Mouse (Mus musculus) forebrain, postnatal 0 days (tissue): ENCODE measurements around the gene Cplx3. TPM values are rescaled to one million over a fixed set of nuclear protein-coding genes. Genes with fewer than 3 reads are reported as not detected.

Experiments
- ATAC-seq: fragments of 200-750 bp; cut with Nextera tagmentation; 2 replicates; pipeline ENCODE4 v1.8.0; 2017; ENCODE audit warnings: mild to moderate bottlenecking, moderate library complexity
- DNase-seq: peaks from one replicate; pipeline ENCODE4 v3.0.0-alpha.2; 2015
- H3K27ac ChIP-seq: fragments of 300-500 bp; sonication (generic); 2 replicates; pipeline ENCODE4 v1.5.1; 2014; ENCODE audit warnings: low read depth, mild to moderate bottlenecking, antibody characterized with exemption, low read length, moderate library complexity, mixed read lengths
- H3K27me3 ChIP-seq: fragments of 300-500 bp; sonication (generic); 2 replicates; pipeline ENCODE4 v1.6.1; 2014; ENCODE audit warnings: mild to moderate bottlenecking, low read length, mixed read lengths; ENCODE audit not compliant: insufficient read depth
- H3K36me3 ChIP-seq: fragments of 300-500 bp; sonication (generic); 2 replicates; pipeline ENCODE4 v1.6.1; 2014; ENCODE audit warnings: mild to moderate bottlenecking, moderate library complexity; ENCODE audit not compliant: insufficient read depth
- H3K4me1 ChIP-seq: fragments of 300-500 bp; sonication (generic); 2 replicates; pipeline ENCODE4 v1.6.1; 2014; ENCODE audit warnings: antibody characterized with exemption; ENCODE audit not compliant: insufficient read depth
- H3K4me2 ChIP-seq: fragments of 300-500 bp; sonication (generic); 2 replicates; pipeline ENCODE4 v1.6.1; 2014; ENCODE audit warnings: low read depth, mild to moderate bottlenecking, moderate library complexity
- H3K4me3 ChIP-seq: fragments of 300-500 bp; sonication (generic); 2 replicates; pipeline ENCODE4 v1.5.1; 2014; ENCODE audit warnings: low read depth, low read length, mixed read lengths
- H3K9ac ChIP-seq: fragments of 300-500 bp; sonication (generic); 2 replicates; pipeline ENCODE4 v1.6.1; 2014; ENCODE audit warnings: mild to moderate bottlenecking
- H3K9me3 ChIP-seq: fragments of 300-500 bp; sonication (generic); 2 replicates; pipeline ENCODE4 v1.6.1; 2016; ENCODE audit warnings: low read length
- CTCF ChIP-seq: sonication (generic); IDR thresholded peaks from 2 replicates; pipeline ENCODE4 v1.5.1; 2016; ENCODE audit warnings: antibody characterized with exemption, control low read depth, low read depth
- WGBS: fragments of 180-500 bp; shearing (Covaris S2); extraction: QIAGEN DNeasy Blood & Tissue Kit; methylation state at CpG from one replicate; pipeline ENCODE4 v1.1.7; 2014; 5-methylcytosine and 5-hydroxymethylcytosine counted together
- polyA plus RNA-seq: library from polyadenylated mRNA; unstranded; fragments of >200 nt; fragmentation: Nextera tagmentation; extraction: Ambion mirVana; gene quantifications from 2 replicates; pipeline ENCODE4 v1.2.1, GENCODE M21; 2015
- total RNA-seq: library from RNA; depleted of rRNA; stranded (reverse); fragments of >200 nt; gene quantifications from 2 replicates; pipeline ENCODE4 v1.2.3, GENCODE M21; 2014

Gene Cplx3
- total and polyA plus RNA-seq, 2 experiments from 2014 or later, result 0.67 to 1.2 TPM

DNA sequence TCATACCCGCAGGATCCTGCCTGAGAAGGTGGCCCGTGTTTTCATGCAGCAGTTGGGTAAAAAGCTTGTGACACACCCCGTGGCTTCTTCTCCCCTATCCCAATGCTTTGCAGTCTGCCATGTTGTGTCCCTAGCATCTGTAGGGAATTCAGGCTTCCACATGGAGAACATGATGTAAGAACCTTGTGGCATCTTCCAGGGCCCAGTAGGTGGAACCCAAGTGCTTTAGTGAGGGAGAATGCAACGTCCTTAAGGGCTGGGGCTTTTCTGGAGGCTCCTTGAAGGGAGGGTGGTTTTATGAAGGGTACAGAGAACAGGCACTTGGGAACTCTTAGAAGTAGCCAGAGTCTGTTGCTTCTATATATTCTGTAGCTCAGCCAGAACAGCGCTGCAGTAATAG lies 15.4 kb downstream of the Cplx3 start:
- no peak overlapping the region for H3K27ac ChIP-seq
- WGBS, result 34% methylated on average over 5 of the region's 5 CpGs
- H3K27me3 ChIP-seq, result no peaks in the 10 kb centered on the region
- H3K4me1 ChIP-seq, result no peaks in the 10 kb centered on the region
- no peaks in the 10 kb centered on the region for H3K9me3 ChIP-seq
- peak; percentile 12; the same call in 1 of the 2 replicates for ATAC-seq
- H3K4me2 ChIP-seq, result peak overlapping the region; percentile 93
- H3K36me3 ChIP-seq, result peaks cover 53% of the 10 kb centered on the region
- no peak overlapping the region for H3K9ac ChIP-seq
- peak; percentile 40 for DNase-seq
- peak; percentile 60 for TF ChIP-seq CTCF
- no peak overlapping the region for H3K4me3 ChIP-seq

DNA sequence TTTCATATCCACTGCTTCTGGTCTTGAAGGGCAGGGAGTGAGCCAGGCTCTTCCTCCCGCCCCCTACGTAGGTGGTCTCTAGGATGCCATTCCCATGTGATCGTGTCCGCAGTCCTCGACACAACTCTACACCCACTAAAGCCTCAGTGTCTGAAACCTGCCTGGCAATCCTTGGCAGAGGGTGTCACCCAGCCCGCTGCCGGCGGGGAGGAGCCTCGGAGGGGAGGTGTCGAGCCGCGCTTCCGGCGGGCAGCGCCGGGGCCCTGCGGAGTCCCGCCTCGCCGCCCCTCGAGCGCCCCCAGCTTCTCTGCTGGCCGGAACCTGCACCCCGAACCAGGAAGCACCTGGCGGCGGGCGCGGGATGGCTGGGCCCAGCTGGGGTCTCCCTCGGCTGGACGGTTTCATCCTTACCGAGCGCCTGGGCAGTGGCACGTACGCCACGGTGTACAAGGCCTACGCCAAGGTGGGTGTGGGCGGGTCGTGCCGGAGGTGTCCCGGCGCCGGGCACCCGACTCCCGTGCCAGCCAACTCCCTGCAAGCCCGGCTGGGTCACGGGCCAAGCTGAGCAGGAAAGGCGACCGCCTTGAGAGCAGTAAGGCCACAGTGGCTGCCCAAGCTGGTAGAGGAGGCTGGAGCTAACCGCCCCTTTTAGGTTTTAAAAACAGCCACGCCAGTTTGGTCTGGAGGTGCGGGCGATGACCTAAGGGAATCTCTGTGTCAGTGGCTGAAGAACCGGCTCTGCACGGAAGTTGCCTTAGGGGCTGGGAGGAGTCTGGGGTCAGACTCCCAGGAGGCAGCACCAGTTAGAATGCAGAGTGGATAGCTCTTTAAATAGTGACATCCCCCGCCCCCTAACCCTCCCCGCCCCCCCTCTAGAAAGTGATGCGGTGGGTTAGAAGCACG lies 16.6 kb downstream of the Cplx3 start, which contains the start of gene Ulk3:
Ulk3 (plus strand) TSS at position 229 of the 903 bp plus-strand sequence.
- ATAC-seq, result peak; percentile 82
- Histone ChIP-seq H3K4me3 (peak within 1 kb of the TSS; percentile 71), H3K4me2 (peak within 1 kb of the TSS; percentile 93), H3K36me3 (peaks cover 42% of the 10 kb centered on the region), H3K4me1 (no peaks in the 10 kb centered on the region), H3K9me3 (no peaks in the 10 kb centered on the region), H3K27me3 (no peaks in the 10 kb centered on the region), H3K9ac (peak within 1 kb of the TSS; percentile 82), H3K27ac (peak within 1 kb of the TSS; percentile 76)
- 3% methylated on average over 58 of the region's 58 CpGs for WGBS
- peak; percentile 78 for DNase-seq
- TF ChIP-seq CTCF, result peak; percentile 60

DNA sequence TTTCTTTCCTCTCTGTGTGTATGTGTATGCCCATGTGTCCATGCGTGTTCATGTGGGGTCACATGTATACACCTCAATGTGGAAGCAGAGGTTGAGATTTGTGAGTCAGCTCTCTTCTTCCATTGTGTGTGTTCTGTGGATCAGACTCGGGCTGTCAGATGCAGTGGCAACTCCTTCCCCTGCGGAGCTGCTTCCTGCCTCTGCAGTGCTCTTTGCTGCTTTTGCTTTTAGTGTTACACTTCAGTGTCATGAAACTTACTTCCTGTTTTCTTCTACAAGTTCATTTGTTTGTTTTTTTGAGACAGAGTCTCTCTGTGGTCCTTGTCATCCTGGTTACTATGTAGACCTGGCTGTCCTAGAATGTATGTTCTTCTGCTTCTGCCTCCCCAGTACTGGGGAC lies 21.1 kb downstream of the Cplx3 start:
- ATAC-seq, result no peak
- no peak overlapping the region for H3K9ac ChIP-seq
- no peak overlapping the region for H3K4me3 ChIP-seq
- no peak overlapping the region for H3K27ac ChIP-seq
- TF ChIP-seq CTCF, result no peak
- H3K4me2 ChIP-seq, result no peak overlapping the region
- WGBS, result 87% methylated on average over 3 of the region's 3 CpGs
- no peaks in the 10 kb centered on the region for H3K9me3 ChIP-seq
- no peaks in the 10 kb centered on the region for H3K27me3 ChIP-seq
- no peak for DNase-seq
- H3K4me1 ChIP-seq, result no peaks in the 10 kb centered on the region
- peaks cover 54% of the 10 kb centered on the region for H3K36me3 ChIP-seq

DNA sequence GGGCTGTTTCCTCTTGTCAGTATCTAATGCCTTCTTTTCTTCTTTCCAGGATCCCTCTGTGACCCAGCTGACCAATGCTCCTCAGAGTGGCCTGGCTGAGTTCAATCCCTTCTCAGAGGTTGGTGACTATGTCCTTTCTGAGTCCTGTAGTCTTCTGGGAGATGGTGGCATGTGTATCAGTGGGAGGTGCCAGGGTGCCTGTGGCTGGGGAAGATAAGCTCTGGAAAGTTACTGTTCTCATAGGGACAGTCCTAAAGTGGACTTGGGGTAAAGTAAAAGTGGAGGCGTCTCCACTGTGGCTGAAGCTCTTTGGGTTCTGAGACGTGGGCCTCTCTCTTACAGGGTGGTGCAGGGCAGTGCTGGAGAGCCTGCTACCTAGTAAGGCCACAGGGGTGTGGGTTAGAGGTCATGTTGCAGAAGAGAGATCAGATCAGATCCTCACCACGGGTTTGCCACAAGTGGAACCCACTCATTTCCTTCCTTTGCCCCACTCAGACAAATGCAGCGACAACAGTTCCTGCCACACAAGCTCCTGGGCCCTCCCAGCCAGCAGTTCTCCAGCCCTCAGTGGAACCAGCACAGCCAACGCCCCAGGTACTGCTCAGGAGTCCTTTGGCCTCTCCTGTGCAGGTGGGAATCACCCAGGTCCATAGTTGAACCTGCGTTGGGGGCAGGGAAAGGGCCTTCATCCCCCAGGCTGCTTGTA lies 28.8 kb downstream of the Cplx3 start:
- no peaks in the 10 kb centered on the region for H3K4me1 ChIP-seq

DNA sequence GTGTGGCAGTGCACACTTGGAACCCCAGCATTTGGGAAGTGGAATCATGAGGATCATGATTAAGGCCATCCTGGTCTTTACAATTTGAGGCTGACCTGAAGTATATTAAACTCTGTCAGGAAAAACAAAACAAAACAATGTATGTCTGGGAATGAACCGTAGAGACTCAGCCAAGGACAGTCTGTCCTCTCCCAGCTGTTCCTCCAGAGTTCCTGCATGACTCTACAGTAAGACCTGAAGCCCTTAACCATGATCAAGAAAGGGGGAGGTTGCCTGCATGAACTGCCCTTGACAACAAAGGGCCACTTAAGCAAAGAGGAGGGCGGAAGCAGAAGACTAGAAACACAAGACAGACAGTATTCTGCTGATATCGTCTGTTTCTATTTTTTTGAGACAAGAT lies 30.5 kb downstream of the Cplx3 start:
- 89% methylated on average over 3 of the region's 3 CpGs for WGBS
- Histone ChIP-seq H3K27ac (no peak overlapping the region), H3K4me3 (no peak overlapping the region), H3K4me1 (no peaks in the 10 kb centered on the region), H3K9me3 (no peaks in the 10 kb centered on the region), H3K27me3 (no peaks in the 10 kb centered on the region), H3K4me2 (no peak overlapping the region), H3K9ac (no peak overlapping the region), H3K36me3 (peaks cover 33% of the 10 kb centered on the region)
- no peak for DNase-seq
- TF ChIP-seq CTCF, result no peak
- no peak for ATAC-seq

More for the DNA sequence above, 28.8 kb downstream of the Cplx3 start:
- no peak overlapping the region for H3K4me2 ChIP-seq
- no peak overlapping the region for H3K4me3 ChIP-seq
- H3K27ac ChIP-seq, result no peak overlapping the region
- no peak overlapping the region for H3K9ac ChIP-seq
- ATAC-seq, result no peak
- no peaks in the 10 kb centered on the region for H3K9me3 ChIP-seq
- WGBS, result 86% methylated on average over 6 of the region's 6 CpGs
- peaks cover 50% of the 10 kb centered on the region for H3K36me3 ChIP-seq
- no peak for DNase-seq
- no peak for TF ChIP-seq CTCF
- H3K27me3 ChIP-seq, result no peaks in the 10 kb centered on the region

DNA sequence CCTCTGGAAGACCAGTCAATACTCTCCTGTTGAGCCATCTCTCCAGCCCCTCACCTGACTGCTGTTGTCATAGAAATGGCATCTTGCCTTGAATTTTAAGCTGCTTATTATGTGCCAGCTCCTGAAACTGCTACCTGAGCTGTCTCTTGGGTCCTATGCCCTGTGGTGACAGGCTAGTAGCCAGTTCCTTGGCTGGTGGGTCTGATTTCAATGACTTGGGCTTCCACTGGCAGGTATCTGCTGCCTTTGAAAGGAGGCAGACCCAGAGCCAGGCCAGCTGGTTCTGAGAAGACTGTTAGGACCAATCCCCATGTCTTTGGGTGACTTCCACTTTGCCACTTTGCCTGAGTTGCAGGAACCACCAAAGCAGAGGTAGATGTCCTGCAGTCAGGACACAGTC lies 31.7 kb downstream of the Cplx3 start:
- DNase-seq, result no peak
- TF ChIP-seq CTCF, result no peak
- no peak for ATAC-seq
- Histone ChIP-seq H3K4me2 (no peak overlapping the region), H3K9me3 (no peaks in the 10 kb centered on the region), H3K4me1 (no peaks in the 10 kb centered on the region), H3K36me3 (peaks cover 25% of the 10 kb centered on the region), H3K27me3 (no peaks in the 10 kb centered on the region), H3K9ac (no peak overlapping the region), H3K27ac (no peak overlapping the region), H3K4me3 (no peak overlapping the region)

DNA sequence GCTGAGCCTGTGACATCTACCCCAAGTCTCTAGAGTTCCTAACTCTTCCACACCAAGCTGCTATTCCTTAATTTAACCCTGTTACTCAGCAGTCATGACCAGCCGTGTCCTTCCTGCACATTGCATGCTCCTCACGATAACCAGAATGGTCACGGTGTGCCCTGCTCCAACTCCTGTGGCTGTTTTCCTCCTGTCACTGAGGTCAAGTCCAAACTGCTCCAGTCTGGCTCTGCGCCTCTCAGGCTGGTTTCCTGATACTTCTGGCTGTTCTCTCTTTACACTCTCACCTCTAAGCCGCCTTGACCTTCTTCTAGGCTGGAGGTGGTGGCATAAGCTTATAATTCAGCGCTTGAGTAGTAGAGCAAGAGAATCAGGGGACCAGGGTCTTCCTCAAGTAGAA lies 37.6 kb downstream of the Cplx3 start:
- H3K4me3 ChIP-seq, result no peak overlapping the region
- H3K27me3 ChIP-seq, result no peaks in the 10 kb centered on the region
- peaks cover 18% of the 10 kb centered on the region for H3K36me3 ChIP-seq
- H3K9me3 ChIP-seq, result no peaks in the 10 kb centered on the region
- DNase-seq, result no peak
- 0 out of 2 replicates have a peak, but pooled peaks cover 7% of the 10 kb centered on the region for H3K4me1 ChIP-seq
- TF ChIP-seq CTCF, result no peak
- 96% methylated on average over 6 of the region's 6 CpGs for WGBS
- H3K27ac ChIP-seq, result no peak overlapping the region
- no peak overlapping the region for H3K4me2 ChIP-seq
- ATAC-seq, result no peak
- no peak overlapping the region for H3K9ac ChIP-seq
